Mouse (Mus musculus) intestine, embryonic 16.5 days (tissue): ENCODE data around the gene Kansl1. TPM values are rescaled to one million over a fixed set of nuclear protein-coding genes. Genes with fewer than 3 reads are reported as not detected.

Source experiments
- ATAC-seq: fragments of 200-750 bp; cut with Nextera tagmentation; 2 replicates; pipeline ENCODE4 v1.8.0; 2017; ENCODE audit warnings: moderate TSS enrichment, moderate library complexity
- H3K27ac ChIP-seq: fragments of 300-500 bp; sonication (generic); 2 replicates; pipeline ENCODE4 v1.5.1; 2014; ENCODE audit warnings: mild to moderate bottlenecking, low read length
- H3K27me3 ChIP-seq: fragments of 300-500 bp; sonication (generic); replicated peaks from 2 replicates; pipeline ENCODE4 v1.6.1; 2014; ENCODE audit warnings: low read length, control low read depth, mixed read lengths; ENCODE audit not compliant: control insufficient read depth, insufficient read depth
- H3K36me3 ChIP-seq: fragments of 300-500 bp; sonication (generic); 2 replicates; pipeline ENCODE4 v1.6.1; 2014; ENCODE audit warnings: low read length, control low read depth; ENCODE audit not compliant: control insufficient read depth, insufficient read depth
- H3K4me1 ChIP-seq: fragments of 300-500 bp; sonication (generic); 2 replicates; pipeline ENCODE4 v1.6.1; 2014; ENCODE audit warnings: low read length, control low read depth, mixed read lengths; ENCODE audit not compliant: control insufficient read depth, insufficient read depth
- H3K4me2 ChIP-seq: fragments of 300-500 bp; sonication (generic); 2 replicates; pipeline ENCODE4 v1.6.1; 2014; ENCODE audit warnings: low read depth, low read length, control low read depth
- H3K4me3 ChIP-seq: fragments of 300-500 bp; sonication (generic); 2 replicates; pipeline ENCODE4 v1.5.1; 2014; ENCODE audit warnings: mild to moderate bottlenecking, low read length
- H3K9ac ChIP-seq: fragments of 300-500 bp; sonication (generic); 2 replicates; pipeline ENCODE4 v1.6.1; 2014; ENCODE audit warnings: low read depth, low read length
- H3K9me3 ChIP-seq: fragments of 300-500 bp; sonication (generic); 2 replicates; pipeline ENCODE4 v1.6.1; 2016; ENCODE audit warnings: low read length, control low read depth; ENCODE audit not compliant: control insufficient read depth
- WGBS: fragments of 180-500 bp; shearing (Covaris S2); extraction: QIAGEN DNeasy Blood & Tissue Kit; methylation state at CpG from one replicate; pipeline ENCODE4 v1.1.7; 2014; 5-methylcytosine and 5-hydroxymethylcytosine counted together
- polyA plus RNA-seq: library from polyadenylated mRNA; unstranded; fragments of >200 nt; fragmentation: Nextera tagmentation; extraction: Ambion mirVana; gene quantifications from 2 replicates; pipeline ENCODE4 v1.2.1, GENCODE M21; 2015

Gene Kansl1
- polyA plus RNA-seq, 1 experiment from 2014 or later, result 13.7 TPM

DNA sequence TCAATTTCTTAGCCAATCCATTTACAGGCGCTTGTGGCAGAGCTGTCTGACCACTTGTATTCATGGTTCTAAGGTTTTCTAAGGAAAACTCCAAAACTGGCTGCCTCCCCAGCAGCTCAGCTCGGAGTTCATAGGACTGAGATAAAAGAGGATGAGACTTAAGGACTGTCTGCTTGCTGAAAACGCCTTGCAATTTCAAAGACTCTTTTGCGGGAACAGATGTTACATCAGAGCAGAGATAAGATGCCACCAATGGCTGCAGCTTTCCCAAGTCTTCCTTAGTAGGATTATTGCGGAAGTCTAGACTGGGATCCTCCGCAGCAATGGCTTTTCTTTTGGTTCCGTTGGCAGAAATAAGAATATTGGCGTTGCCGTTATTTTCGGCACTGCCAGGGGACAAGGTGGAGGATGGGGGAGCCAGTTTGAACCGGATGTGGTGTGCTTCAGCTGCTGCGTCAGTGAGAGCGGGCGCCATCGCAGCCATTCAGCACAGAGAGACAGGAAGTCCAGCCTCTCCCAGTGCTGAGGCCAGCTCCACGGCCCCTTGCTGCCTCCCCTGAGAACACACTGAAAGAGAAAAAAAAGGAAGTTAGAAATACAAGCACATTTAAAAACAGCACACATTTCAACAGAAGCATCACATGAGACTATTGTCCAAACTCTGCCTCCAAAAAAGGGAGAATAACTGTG, 43.8 kb downstream of the Kansl1 start:
- 86% methylated on average over 16 of the region's 16 CpGs for WGBS

DNA sequence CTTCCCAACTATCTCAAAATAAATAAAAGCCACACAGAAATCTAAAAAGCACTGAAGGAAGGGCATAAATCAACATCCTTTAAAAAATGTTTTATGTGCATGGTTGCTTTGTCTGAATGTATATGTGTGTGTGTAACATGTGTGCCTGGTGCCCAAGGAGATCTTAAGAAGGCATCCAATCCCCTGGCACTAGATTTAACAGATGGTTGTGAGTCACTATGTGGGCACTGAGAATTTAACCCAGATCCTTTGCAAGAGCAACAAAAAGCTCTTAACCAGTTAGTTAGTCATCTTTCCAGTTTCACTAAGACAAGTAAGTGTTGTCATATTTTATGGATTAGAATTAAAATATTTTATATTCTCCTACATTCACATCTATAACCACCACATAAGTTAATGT, 56.4 kb downstream of the Kansl1 start:
- H3K9ac ChIP-seq, result no peak overlapping the region
- no peaks in the 10 kb centered on the region for H3K36me3 ChIP-seq
- no peak for ATAC-seq

More for the DNA sequence above, 43.8 kb downstream of the Kansl1 start:
- 0 out of 2 replicates have a peak, but pooled peaks have one; percentile 31 for ATAC-seq
- H3K4me3 ChIP-seq, result no peak overlapping the region
- no peak overlapping the region for H3K9ac ChIP-seq
- no peaks in the 10 kb centered on the region for H3K27me3 ChIP-seq
- H3K36me3 ChIP-seq, result 0 out of 2 replicates have a peak, but pooled peaks cover 9% of the 10 kb centered on the region
- no peaks in the 10 kb centered on the region for H3K9me3 ChIP-seq
- H3K4me1 ChIP-seq, result no peaks in the 10 kb centered on the region
- H3K4me2 ChIP-seq, result no peak overlapping the region
- no peak overlapping the region for H3K27ac ChIP-seq

GRCm38 (mm10) chr11:104407391-104407790, 61.3 kb downstream of the Kansl1 start:
- Histone ChIP-seq H3K27me3 (no peaks in the 10 kb centered on the region), H3K4me3 (no peak overlapping the region), H3K27ac (no peak overlapping the region), H3K9ac (no peak overlapping the region), H3K4me2 (no peak overlapping the region), H3K4me1 (no peaks in the 10 kb centered on the region), H3K36me3 (0 out of 2 replicates have a peak, but pooled peaks cover under 1% of the 10 kb centered on the region), H3K9me3 (no peaks in the 10 kb centered on the region)
- no peak for ATAC-seq
- WGBS, result 59% methylated on average over 2 of the region's 2 CpGs

More for the DNA sequence above, 56.4 kb downstream of the Kansl1 start:
- H3K27ac ChIP-seq, result no peak overlapping the region
- H3K9me3 ChIP-seq, result no peaks in the 10 kb centered on the region
- H3K4me3 ChIP-seq, result no peak overlapping the region
- H3K27me3 ChIP-seq, result no peaks in the 10 kb centered on the region
- no peak overlapping the region for H3K4me2 ChIP-seq
- H3K4me1 ChIP-seq, result no peaks in the 10 kb centered on the region

- Histone ChIP-seq H3K36me3 (0 out of 2 replicates have a peak, but pooled peaks cover 2% of the 10 kb centered on the region), H3K4me3 (no peak overlapping the region), H3K4me2 (no peak overlapping the region), H3K27ac (no peak overlapping the region), H3K4me1 (no peaks in the 10 kb centered on the region), H3K9me3 (no peaks in the 10 kb centered on the region), H3K9ac (no peak overlapping the region), H3K27me3 (no peaks in the 10 kb centered on the region)
- 74% methylated on average over 5 of the region's 5 CpGs for WGBS
- ATAC-seq, result no peak
Observed at GRCm38 (mm10) chr11:104400961-104401360, 67.7 kb downstream of the Kansl1 start.

GRCm38 (mm10) chr11:104399459-104400216, 69.0 kb downstream of the Kansl1 start:
- Histone ChIP-seq H3K9me3 (no peaks in the 10 kb centered on the region), H3K4me2 (no peak overlapping the region), H3K27ac (no peak overlapping the region), H3K9ac (no peak overlapping the region), H3K4me1 (no peaks in the 10 kb centered on the region), H3K27me3 (no peaks in the 10 kb centered on the region), H3K4me3 (no peak overlapping the region), H3K36me3 (0 out of 2 replicates have a peak, but pooled peaks cover 2% of the 10 kb centered on the region)
- no peak for ATAC-seq
- WGBS, result 71% methylated on average over 4 of the region's 4 CpGs

GRCm38 (mm10) chr11:104395648-104396047, 73.0 kb downstream of the Kansl1 start:
- Histone ChIP-seq H3K9ac (no peak overlapping the region), H3K36me3 (no peaks in the 10 kb centered on the region), H3K4me3 (no peak overlapping the region), H3K4me1 (peaks cover 16% of the 10 kb centered on the region; the same call in 1 of the 2 replicates), H3K27me3 (no peaks in the 10 kb centered on the region), H3K27ac (no peak overlapping the region), H3K4me2 (no peak overlapping the region), H3K9me3 (no peaks in the 10 kb centered on the region)
- no peak for ATAC-seq
- 82% methylated on average over 2 of the region's 2 CpGs for WGBS

GRCm38 (mm10) chr11:104393196-104393595, 75.5 kb downstream of the Kansl1 start:
- Histone ChIP-seq H3K36me3 (no peaks in the 10 kb centered on the region), H3K27ac (peak overlapping the region; percentile 4; the same call in 1 of the 2 replicates), H3K27me3 (no peaks in the 10 kb centered on the region), H3K9me3 (no peaks in the 10 kb centered on the region), H3K4me1 (peaks cover 16% of the 10 kb centered on the region; the same call in 1 of the 2 replicates), H3K4me2 (no peak overlapping the region), H3K9ac (no peak overlapping the region), H3K4me3 (no peak overlapping the region)
- no peak for ATAC-seq
- 75% methylated on average over 6 of the region's 6 CpGs for WGBS

DNA sequence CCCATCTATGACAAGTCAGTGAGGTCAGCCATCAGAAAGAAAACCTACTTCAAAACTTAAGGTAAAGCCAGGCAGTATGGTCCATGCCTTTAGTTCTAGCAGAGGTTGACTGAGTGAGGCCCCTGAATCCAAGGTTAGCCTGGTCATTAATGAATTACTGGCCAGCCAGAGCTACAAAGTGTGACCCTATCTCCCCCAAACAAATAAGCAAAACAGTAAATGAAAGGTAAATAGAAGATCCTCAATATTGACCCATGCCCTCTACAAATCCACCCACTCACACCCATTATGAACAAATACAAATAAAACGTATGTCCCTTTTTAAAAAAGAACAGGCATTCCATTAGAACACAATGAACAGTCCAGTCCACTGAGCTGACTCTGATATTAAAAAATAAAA, 76.5 kb downstream of the Kansl1 start:
- no peaks in the 10 kb centered on the region for H3K27me3 ChIP-seq
- no peak overlapping the region for H3K4me2 ChIP-seq
- no peak overlapping the region for H3K27ac ChIP-seq
- 74% methylated on average over 1 of the region's 1 CpGs for WGBS
- ATAC-seq, result no peak
- no peak overlapping the region for H3K4me3 ChIP-seq
- H3K36me3 ChIP-seq, result no peaks in the 10 kb centered on the region
- H3K4me1 ChIP-seq, result peaks cover 16% of the 10 kb centered on the region; the same call in 1 of the 2 replicates
- H3K9ac ChIP-seq, result no peak overlapping the region
- no peaks in the 10 kb centered on the region for H3K9me3 ChIP-seq

- H3K36me3 ChIP-seq, result no peaks in the 10 kb centered on the region
- no peak overlapping the region for H3K27ac ChIP-seq
- no peaks in the 10 kb centered on the region for H3K9me3 ChIP-seq
- H3K4me3 ChIP-seq, result no peak overlapping the region
- H3K4me1 ChIP-seq, result peaks cover 4% of the 10 kb centered on the region; the same call in 1 of the 2 replicates
- H3K27me3 ChIP-seq, result no peaks in the 10 kb centered on the region
- no peak for ATAC-seq
- 100% methylated on average over 1 of the region's 1 CpGs for WGBS
- no peak overlapping the region for H3K4me2 ChIP-seq
- no peak overlapping the region for H3K9ac ChIP-seq
Observed at GRCm38 (mm10) chr11:104387284-104387683, 81.4 kb downstream of the Kansl1 start.
